Mouse (Mus musculus) small intestine, adult 10 weeks (tissue): ENCODE results near the gene Prdm13. TPM values are rescaled to one million over a fixed set of nuclear protein-coding genes. Genes with fewer than 3 reads are reported as not detected.

Experiments used
- polyA plus RNA-seq: library from polyadenylated mRNA; stranded (reverse); fragments of 350-450 nt; fragmentation: Illumina TruSeq; extraction: RNeasy Lipid Tissue Mini Kit (QIAGEN cat#74804); gene quantifications from one replicate; pipeline ENCODE4 v1.2.3, GENCODE M21; 2014; ENCODE audit warnings: low replicate concordance

Prdm13 gene
- polyA plus RNA-seq, result not detected

GRCm38 (mm10) chr4:21685595-21686091, at the start of gene Prdm13:
Gene Prdm13 (minus strand): TSS chr4:21685963.

GRCm38 (mm10) chr4:21727615-21728165, 41.9 kb upstream of the Prdm13 start, which contains the start of gene Ccnc:
Gene Ccnc (plus strand): TSS chr4:21727701.

Other genes with a start within 250 kb of the Prdm13 start
- gene Ccnc, start 41.7 kb upstream of the Prdm13 start, polyA plus RNA-seq, result 65.4 TPM
- gene Usp45, start 81.2 kb upstream of the Prdm13 start, polyA plus RNA-seq, result 49.9 TPM
- 129 TPM for gene Tstd3, start 81.2 kb upstream of the Prdm13 start, polyA plus RNA-seq
- gene Pnisr, start 161.6 kb upstream of the Prdm13 start, polyA plus RNA-seq, result 184 TPM
- gene Coq3, start 193.7 kb upstream of the Prdm13 start, polyA plus RNA-seq, result 7.4 TPM
- gene Faxc, start 245.4 kb upstream of the Prdm13 start, polyA plus RNA-seq, result 1.4 TPM